Mouse (Mus musculus): Measurements from ENCODE around the gene Ncoa6.

- TF ChIP-seq CHD2 (IDR thresholded peaks at IDR 0.05; ENCODE audit: low read depth, low read length) (no peak), ZNF384 (IDR thresholded peaks at IDR 0.05; ENCODE audit: low read depth, low read length) (no peak), MAFK (IDR thresholded peaks at IDR 0.05; ENCODE audit: insufficient read depth, low read depth, low read length) (no peak), HCFC1 (IDR thresholded peaks at IDR 0.05; ENCODE audit: borderline replicate concordance, insufficient read depth, low read length) (no peak), ZC3H11A (IDR thresholded peaks at IDR 0.05; ENCODE audit: borderline replicate concordance, low read depth, low read length) (no peak)
These were observed 97.5 kb downstream of the Ncoa6 start for GRCm38 (mm10) chr2:155376191-155376590.
